Mouse (Mus musculus) large intestine, adult 2 months (tissue): ENCODE data around the gene Prr5l. TPM values are rescaled to one million over a fixed set of nuclear protein-coding genes. Genes with fewer than 3 reads are reported as not detected.
"Not testable (repeated sequence)": the region's sequence is repeated elsewhere in the genome, so short reads cannot be mapped to it uniquely, and the experiment has no call there.

Experiments
- DNase-seq: peaks from one replicate; pipeline ENCODE4 v3.0.0-alpha.2; 2012; ENCODE audit warnings: low read depth, low spot score
- WGBS: fragments of 180-500 bp; shearing (Covaris S2); methylation state at CpG from one replicate; pipeline ENCODE4 v1.1.7; 2018; 5-methylcytosine and 5-hydroxymethylcytosine counted together
- polyA plus RNA-seq: library from polyadenylated mRNA; depleted of rRNA; stranded (reverse); fragments of >200 nt; gene quantifications from 2 replicates; pipeline ENCODE4 v1.2.3, GENCODE M21; 2012

Gene Prr5l
- polyA plus RNA-seq, 1 experiment, result 1.7 TPM

DNA sequence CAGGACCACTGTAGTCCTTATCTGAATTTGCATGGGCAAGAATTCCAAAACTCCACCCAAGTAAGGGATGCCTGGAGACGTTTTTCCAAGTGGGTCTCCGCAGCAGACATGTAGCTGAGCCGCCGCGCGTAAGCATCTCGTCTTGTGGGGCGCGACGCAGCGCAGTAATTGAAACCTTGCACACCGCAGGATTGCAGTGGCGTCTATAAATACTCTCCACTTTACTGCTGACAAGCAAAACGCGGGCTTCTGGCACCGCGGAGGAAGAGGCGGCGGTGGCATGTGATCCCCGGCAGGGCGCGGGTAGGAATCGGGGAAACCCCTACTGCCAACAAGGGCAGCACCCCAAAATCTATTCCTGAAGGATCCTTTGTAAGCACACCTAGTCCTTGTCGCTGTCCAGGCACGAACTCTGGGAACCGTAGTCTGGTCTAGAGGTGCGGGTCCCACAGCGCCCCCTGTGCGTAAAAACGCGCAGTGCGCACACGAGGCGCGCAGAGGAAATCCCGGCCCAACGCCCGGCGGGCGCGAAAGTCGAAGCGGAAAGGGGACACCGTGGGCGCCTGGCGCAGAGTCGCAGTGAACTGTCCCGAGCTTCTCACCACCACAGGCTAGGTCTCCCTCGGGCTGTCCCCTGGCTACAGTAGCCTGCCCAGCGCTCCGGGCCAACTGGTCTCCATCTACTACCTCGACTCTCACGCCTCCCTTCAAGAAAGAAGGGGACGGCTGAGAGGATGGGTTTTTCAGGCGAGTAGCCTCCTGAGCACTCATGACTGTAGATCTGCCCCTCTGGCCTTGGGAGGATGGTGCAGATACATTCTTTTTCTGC lies 86.3 kb downstream of the Prr5l start:
- no peak for DNase-seq
- 3% methylated on average over 55 of the region's 55 CpGs for WGBS

DNA sequence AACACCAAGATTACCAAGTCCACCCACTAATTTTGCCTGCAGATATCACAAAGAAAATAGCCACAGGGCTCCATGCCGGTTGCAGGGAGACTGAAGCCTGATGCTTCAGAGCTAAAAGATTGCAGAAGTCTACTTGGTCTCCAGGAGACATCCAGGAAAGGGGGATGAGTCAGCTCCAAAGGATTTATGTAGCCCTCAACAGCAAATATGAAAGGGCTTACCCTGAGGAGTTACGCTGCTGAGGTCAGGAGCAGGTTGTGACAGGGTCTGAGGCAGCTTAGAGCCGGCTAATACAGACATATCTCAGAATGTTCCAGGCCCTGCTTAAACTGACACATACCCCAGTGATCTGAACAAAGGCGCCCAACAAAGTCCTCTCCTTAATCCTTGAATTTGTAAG lies 90.7 kb downstream of the Prr5l start:
- DNase-seq, result no peak
- WGBS, result 75% methylated on average over 4 of the region's 4 CpGs

- no peak for DNase-seq
- 70% methylated on average over 5 of the region's 5 CpGs for WGBS
Observed at GRCm38 (mm10) chr2:101783255-101783654, 99.6 kb downstream of the Prr5l start.

DNA sequence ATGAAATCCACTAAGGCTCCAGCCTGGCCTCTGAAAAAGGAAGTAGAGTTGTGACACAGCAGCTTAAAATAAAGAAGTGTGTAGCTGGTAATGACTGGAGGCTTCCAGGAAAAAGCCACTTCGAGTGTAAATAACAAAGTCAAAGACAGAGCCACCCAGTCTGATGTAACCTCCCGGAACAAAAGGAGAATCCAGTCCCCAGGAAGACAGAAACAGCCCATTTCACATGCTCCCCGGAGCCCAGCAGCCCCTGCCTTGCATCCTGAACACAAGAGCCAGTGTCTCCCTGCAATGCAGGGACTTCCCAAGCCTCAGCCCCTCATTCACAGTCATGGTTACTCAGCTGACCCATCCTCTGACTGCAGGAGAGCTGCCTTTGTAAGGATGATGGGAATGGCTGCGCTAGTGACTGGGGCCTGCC lies 101.5 kb downstream of the Prr5l start:
- WGBS, result 51% methylated on average over 4 of the region's 4 CpGs
- DNase-seq, result no peak

DNA sequence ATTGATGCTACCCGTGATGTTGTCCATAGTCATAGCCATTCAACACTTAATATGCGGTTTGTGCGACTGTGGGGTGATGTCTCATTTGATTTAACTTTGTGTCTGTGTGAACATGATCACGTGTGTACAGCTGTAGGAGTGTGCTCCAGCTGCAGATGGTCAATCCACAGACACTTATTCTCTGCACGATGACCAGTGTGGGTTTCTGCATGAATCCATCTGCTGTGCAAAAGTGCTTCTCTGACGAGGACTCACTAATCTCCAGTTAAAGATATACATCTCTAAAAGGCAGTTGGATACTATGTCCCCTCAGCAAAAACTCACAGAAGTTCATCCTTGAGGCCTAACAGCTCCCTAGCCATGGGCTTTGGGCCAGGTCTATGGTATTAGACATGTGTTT lies 104.7 kb downstream of the Prr5l start:
- WGBS, result 85% methylated on average over 6 of the region's 6 CpGs
- DNase-seq, result no peak

DNA sequence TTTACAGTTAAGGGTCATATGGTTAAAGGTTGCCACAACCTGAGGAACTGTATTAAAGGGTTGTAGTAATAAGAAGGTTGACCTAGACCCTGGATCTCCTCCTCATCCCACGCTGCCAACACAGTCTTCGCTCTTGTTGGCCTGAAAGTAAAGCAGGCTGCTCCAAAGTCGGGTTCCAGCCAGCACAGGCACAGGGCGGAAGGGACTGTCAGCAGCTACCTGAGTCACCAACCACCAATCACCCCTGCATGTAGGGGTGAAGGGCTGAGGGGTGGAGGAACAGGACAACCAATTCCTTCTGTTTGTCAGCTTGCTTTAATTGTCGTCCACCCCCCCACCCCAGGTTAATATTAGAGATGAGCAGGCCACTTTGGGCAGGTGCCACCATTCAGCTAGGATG lies 119.3 kb downstream of the Prr5l start:
- DNase-seq, result no peak
- 86% methylated on average over 5 of the region's 5 CpGs for WGBS

- no peak for DNase-seq
- WGBS, result 27% methylated on average over 4 of the region's 4 CpGs
Observed at GRCm38 (mm10) chr2:101762955-101763386, 119.9 kb downstream of the Prr5l start.

GRCm38 (mm10) chr2:101762405-101762804 lies 120.4 kb downstream of the Prr5l start:
- 70% methylated on average over 10 of the region's 10 CpGs for WGBS
- DNase-seq, result no peak

GRCm38 (mm10) chr2:101761898-101762297 lies 120.9 kb downstream of the Prr5l start:
- 74% methylated on average over 1 of the region's 1 CpGs for WGBS
- DNase-seq, result no peak

DNA sequence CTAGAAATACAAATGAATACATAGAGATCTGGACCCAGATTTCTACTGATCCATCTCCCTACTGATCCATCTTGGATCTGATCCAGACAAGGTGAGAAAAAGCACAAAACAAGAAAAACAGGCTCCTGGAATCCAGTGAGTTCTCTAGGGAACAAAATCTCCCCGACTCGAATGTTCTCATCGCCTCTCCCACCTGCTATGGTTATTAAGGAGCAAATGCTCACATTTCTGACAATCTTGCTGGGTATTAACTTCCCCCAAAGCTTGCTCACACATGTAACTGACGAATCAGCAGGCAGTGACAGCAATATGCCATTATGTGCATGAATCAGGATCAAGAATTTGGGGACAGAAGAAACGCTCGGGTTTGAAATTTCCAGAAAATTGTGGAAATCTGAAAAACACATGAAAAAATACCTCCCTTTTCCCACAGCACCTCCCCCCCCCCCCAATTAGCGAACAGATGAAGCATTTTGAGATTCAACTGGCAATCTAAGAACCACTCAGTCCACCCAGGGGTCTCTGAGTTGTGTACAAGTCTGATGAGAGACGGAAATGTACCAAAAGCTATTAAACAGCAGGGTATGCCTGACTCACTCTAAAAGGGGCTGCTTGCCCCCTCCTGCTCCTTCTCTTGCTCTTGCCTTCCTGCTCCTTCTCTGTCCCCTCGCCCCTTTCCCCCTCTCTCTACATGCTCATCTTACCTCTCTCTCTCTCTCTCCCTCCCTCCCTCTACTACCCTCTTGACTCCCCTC lies 123.1 kb downstream of the Prr5l start:
- WGBS, result 71% methylated on average over 9 of the region's 9 CpGs
- no peak for DNase-seq

DNA sequence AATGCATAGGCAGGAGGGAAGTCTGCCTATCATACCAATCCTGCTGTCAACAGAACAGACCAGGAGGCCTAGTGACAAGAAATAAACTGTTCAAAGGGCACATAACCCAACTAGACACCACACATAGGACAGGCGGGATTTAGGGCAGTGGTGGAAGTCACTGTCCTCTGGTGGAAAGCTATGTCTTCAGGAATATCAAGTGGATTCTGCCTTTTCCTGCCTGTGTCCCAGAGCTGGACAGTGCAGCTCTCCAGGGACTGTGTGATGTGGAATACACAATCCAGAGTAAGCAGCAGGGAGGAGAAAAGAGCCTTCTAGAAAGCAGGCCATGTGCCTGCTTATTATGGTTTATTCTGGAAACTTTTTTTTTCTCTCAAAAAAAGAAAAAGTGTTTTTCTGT lies 125.0 kb downstream of the Prr5l start:
- DNase-seq, result no peak
- 84% methylated on average over 1 of the region's 1 CpGs for WGBS

DNA sequence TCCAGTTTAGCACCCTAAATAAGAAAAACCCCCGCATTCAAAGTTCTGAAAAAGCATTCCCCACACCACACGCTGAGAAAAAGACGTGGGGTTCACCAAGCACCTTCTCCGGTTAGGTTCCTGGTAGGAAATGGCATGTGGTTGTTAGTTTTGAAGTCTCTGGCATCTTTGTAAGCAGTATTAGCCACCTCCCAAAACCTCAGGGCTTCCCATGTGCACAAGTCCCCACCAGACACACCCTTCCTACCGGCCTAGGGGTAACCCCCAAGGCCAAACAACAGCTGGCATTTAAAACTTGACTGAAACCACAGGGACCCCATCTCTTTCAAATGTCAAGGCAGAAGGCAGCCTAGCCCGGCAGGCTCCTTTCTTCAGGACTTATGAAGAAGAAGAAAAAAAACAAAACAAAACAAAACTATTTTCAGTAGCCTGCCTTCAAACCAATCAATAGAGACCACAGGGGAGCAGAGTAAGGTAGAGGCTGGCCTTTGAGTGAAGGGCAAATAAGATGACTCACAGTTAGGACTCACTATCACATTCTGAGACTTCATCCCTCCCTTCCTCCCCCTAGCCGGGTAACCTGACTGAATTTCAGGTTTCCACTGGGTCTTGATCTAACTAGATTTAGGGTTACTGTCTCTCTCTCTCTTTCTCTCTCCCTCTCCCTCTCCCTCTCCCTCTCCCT lies 126.6 kb downstream of the Prr5l start:
- DNase-seq, result no peak
- 66% methylated on average over 7 of the region's 7 CpGs for WGBS

DNA sequence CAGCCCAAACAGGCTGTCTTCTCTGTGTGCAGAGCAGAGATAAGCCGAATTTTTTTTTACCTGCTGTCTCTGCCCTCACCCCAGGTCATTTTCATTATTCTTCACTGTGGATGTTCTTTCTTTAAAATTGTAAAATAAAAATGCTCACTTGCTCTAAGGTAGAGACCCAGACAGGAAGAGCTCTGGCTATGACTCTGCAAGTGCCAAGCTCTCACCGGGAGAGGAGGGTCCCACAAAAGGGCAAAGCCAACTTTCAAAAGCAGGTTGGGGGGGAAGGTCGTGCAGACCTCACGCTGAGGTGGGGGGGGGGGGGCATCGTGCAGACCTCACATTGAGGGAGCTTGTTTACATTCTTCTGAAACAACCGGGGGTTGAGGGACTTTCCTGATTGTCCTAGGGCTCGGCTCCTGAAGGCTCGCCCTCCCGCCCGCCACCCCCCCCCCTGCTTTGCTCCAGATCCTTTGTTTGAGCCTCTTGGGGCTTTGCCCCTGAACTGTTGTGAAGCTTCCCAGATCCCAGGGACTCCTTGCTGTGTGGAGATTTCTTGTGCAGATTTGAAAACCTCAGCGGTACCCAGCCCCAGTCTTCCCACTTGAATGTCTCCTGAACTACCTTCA lies 127.8 kb downstream of the Prr5l start:
- 33% methylated on average over 11 of the region's 11 CpGs for WGBS
- DNase-seq, result no peak

- WGBS, result 82% methylated on average over 4 of the region's 4 CpGs
- no peak for DNase-seq
Observed at GRCm38 (mm10) chr2:101754428-101754827, 128.4 kb downstream of the Prr5l start.

GRCm38 (mm10) chr2:101752979-101753378 lies 129.8 kb downstream of the Prr5l start:
- WGBS, result 93% methylated on average over 6 of the region's 6 CpGs
- DNase-seq, result no peak

GRCm38 (mm10) chr2:101752402-101752801 lies 130.4 kb downstream of the Prr5l start:
- no peak for DNase-seq
- WGBS, result 76% methylated on average over 7 of the region's 7 CpGs

GRCm38 (mm10) chr2:101751236-101751922 lies 131.4 kb downstream of the Prr5l start:
- 49% methylated on average over 4 of the region's 4 CpGs for WGBS
- DNase-seq, result no peak

- no peak for DNase-seq
- WGBS, result 82% methylated on average over 7 of the region's 7 CpGs
Observed at GRCm38 (mm10) chr2:101746537-101746936, 136.3 kb downstream of the Prr5l start.

DNA sequence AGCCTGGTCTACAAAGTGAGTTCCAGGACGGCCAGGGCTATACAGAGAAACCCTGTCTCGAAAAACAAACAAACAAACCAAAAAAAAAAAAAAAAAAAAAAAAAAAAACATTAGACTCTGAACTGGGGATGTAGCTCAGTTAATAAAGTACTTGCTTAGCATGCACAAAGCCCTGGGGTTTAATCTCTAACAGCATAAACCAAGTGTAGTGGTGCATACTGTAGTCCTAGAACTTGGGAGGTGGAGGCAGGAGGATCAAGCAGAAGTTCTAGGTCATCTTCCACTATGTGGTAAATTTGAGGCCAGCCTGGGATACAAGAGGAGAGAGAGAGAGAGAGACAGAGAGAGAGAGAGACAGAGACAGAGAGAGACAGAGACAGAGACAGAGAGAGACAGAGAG lies 137.2 kb downstream of the Prr5l start:
- 86% methylated on average over 2 of the region's 2 CpGs for WGBS
- not testable (repeated sequence) for DNase-seq
